Mouse (Mus musculus) embryonic facial prominence, embryonic 13.5 days (tissue): ENCODE measurements around the gene Haghl. TPM values are rescaled to one million over a fixed set of nuclear protein-coding genes. Genes with fewer than 3 reads are reported as not detected.

Experiments
- ATAC-seq: fragments of 200-750 bp; cut with Nextera tagmentation; 2 replicates; pipeline ENCODE4 v1.8.0; 2017; ENCODE audit warnings: low read depth; ENCODE audit not compliant: insufficient number of reproducible peaks, insufficient read depth, low FRiP score, low TSS enrichment
- H3K27ac ChIP-seq: fragments of 300-500 bp; sonication (generic); 2 replicates; pipeline ENCODE4 v1.5.1; 2015; ENCODE audit warnings: moderate library complexity, mild to moderate bottlenecking, inconsistent platforms
- H3K27me3 ChIP-seq: fragments of 300-500 bp; sonication (generic); 2 replicates; pipeline ENCODE4 v1.6.1; 2015; ENCODE audit warnings: mild to moderate bottlenecking, inconsistent platforms
- H3K36me3 ChIP-seq: fragments of 300-500 bp; sonication (generic); 2 replicates; pipeline ENCODE4 v1.6.1; 2015; ENCODE audit warnings: mild to moderate bottlenecking, inconsistent platforms
- H3K4me1 ChIP-seq: fragments of 300-500 bp; sonication (generic); 2 replicates; pipeline ENCODE4 v1.6.1; 2015; ENCODE audit warnings: inconsistent platforms
- H3K4me2 ChIP-seq: fragments of 300-500 bp; sonication (generic); 2 replicates; pipeline ENCODE4 v1.6.1; 2015; ENCODE audit warnings: moderate library complexity, mild to moderate bottlenecking, inconsistent platforms
- H3K4me3 ChIP-seq: fragments of 300-500 bp; sonication (generic); 2 replicates; pipeline ENCODE4 v1.5.1; 2015; ENCODE audit warnings: mild to moderate bottlenecking, inconsistent platforms
- H3K9ac ChIP-seq: fragments of 300-500 bp; sonication (generic); 2 replicates; pipeline ENCODE4 v1.6.1; 2015; ENCODE audit warnings: mild to moderate bottlenecking, inconsistent platforms
- H3K9me3 ChIP-seq: fragments of 300-500 bp; sonication (generic); 2 replicates; pipeline ENCODE4 v1.6.1; 2016; ENCODE audit warnings: inconsistent platforms
- WGBS: fragments of 180-500 bp; shearing (Covaris S2); methylation state at CpG from one replicate; pipeline ENCODE4 v1.1.7; 2015; ENCODE audit warnings: mixed read lengths; 5-methylcytosine and 5-hydroxymethylcytosine counted together
- polyA plus RNA-seq: library from polyadenylated mRNA; unstranded; fragments of >200 nt; fragmentation: Nextera tagmentation; extraction: Ambion mirVana; gene quantifications from 2 replicates; pipeline ENCODE4 v1.2.1, GENCODE M21; 2015

Haghl gene
- polyA plus RNA-seq, 1 experiment from 2014 or later = 89.5 TPM

GRCm38 (mm10) chr17:25828712-25829557, 43.5 kb upstream of the Haghl start, which contains the start of gene Jmjd8:
Gene Jmjd8, plus strand, starts transcription at chr17:25828867.
- H3K27me3 ChIP-seq = no peaks in the 10 kb centered on the region
- ATAC-seq = no peak
- no peaks in the 10 kb centered on the region for H3K9me3 ChIP-seq
- H3K4me1 ChIP-seq = peaks cover 67% of the 10 kb centered on the region
- WGBS = under 1% methylated on average over 32 of the region's 32 CpGs
- H3K4me2 ChIP-seq = peak within 1 kb of the TSS; percentile 81
- H3K36me3 ChIP-seq = peaks cover 55% of the 10 kb centered on the region
- H3K4me3 ChIP-seq = peak within 1 kb of the TSS; percentile 60
- H3K27ac ChIP-seq = peak within 1 kb of the TSS; percentile 92
- peak within 1 kb of the TSS; percentile 81 for H3K9ac ChIP-seq

GRCm38 (mm10) chr17:25828223-25828594, 42.7 kb upstream of the Haghl start:
- Histone ChIP-seq H3K9me3 (no peaks in the 10 kb centered on the region), H3K4me1 (peaks cover 64% of the 10 kb centered on the region), H3K27ac (peak overlapping the region; percentile 92; the same call in 1 of the 2 replicates), H3K9ac (peak overlapping the region; percentile 81), H3K4me3 (peak overlapping the region; percentile 60), H3K4me2 (peak overlapping the region; percentile 81), H3K36me3 (peaks cover 55% of the 10 kb centered on the region), H3K27me3 (no peaks in the 10 kb centered on the region)
- no peak for ATAC-seq
- 81% methylated on average over 8 of the region's 8 CpGs for WGBS

- no peak for ATAC-seq
- 87% methylated on average over 22 of the region's 22 CpGs for WGBS
- peak overlapping the region; percentile 81; the same call in 1 of the 2 replicates for H3K9ac ChIP-seq
- no peak overlapping the region for H3K27ac ChIP-seq
- H3K27me3 ChIP-seq = no peaks in the 10 kb centered on the region
- peaks cover 66% of the 10 kb centered on the region for H3K4me1 ChIP-seq
- no peaks in the 10 kb centered on the region for H3K9me3 ChIP-seq
- H3K4me3 ChIP-seq = peak overlapping the region; percentile 60; the same call in 1 of the 2 replicates
- peaks cover 55% of the 10 kb centered on the region for H3K36me3 ChIP-seq
- H3K4me2 ChIP-seq = 0 out of 2 replicates have a peak overlapping the region, but pooled peaks have one; percentile 81
These were observed 42.2 kb upstream of the Haghl start for GRCm38 (mm10) chr17:25827546-25828222.

DNA sequence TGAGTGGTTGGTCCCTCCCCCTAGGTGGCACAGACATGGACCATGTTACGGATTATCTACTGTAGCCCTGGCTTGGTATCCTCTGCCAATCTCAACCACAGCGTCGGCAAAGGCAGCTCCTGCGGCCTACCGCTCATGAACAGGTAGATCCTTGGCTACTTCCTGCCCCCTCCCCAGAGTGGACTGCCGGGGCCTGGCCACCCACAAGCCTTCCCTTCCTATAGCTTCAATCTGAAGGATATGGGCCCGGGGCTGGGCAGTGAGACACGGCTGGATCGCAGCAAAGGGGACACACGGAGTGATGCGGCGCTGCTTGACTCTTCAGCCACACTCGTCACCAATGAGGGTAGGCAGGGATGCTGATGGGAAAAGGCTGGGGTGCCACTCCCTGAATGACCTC, 41.5 kb upstream of the Haghl start:
- Histone ChIP-seq H3K27me3 (peaks cover 4% of the 10 kb centered on the region), H3K27ac (no peak overlapping the region), H3K4me3 (no peak overlapping the region), H3K4me2 (no peak overlapping the region), H3K4me1 (peaks cover 65% of the 10 kb centered on the region), H3K9me3 (no peaks in the 10 kb centered on the region), H3K9ac (no peak overlapping the region), H3K36me3 (peaks cover 55% of the 10 kb centered on the region)
- ATAC-seq = no peak
- 88% methylated on average over 13 of the region's 13 CpGs for WGBS

GRCm38 (mm10) chr17:25825984-25826570, 40.6 kb upstream of the Haghl start:
- H3K4me2 ChIP-seq = no peak overlapping the region
- no peak overlapping the region for H3K4me3 ChIP-seq
- WGBS = 95% methylated on average over 27 of the region's 27 CpGs
- H3K36me3 ChIP-seq = peaks cover 47% of the 10 kb centered on the region
- H3K9ac ChIP-seq = no peak overlapping the region
- no peak for ATAC-seq
- H3K27me3 ChIP-seq = peaks cover 12% of the 10 kb centered on the region
- H3K27ac ChIP-seq = no peak overlapping the region; the same call in 1 of the 2 replicates
- H3K9me3 ChIP-seq = no peaks in the 10 kb centered on the region
- peaks cover 55% of the 10 kb centered on the region for H3K4me1 ChIP-seq

GRCm38 (mm10) chr17:25825311-25825710, 39.8 kb upstream of the Haghl start:
- no peak overlapping the region for H3K27ac ChIP-seq
- no peak for ATAC-seq
- peaks cover 48% of the 10 kb centered on the region for H3K4me1 ChIP-seq
- 81% methylated on average over 6 of the region's 6 CpGs for WGBS
- no peak overlapping the region for H3K4me3 ChIP-seq
- H3K27me3 ChIP-seq = peaks cover 18% of the 10 kb centered on the region
- H3K36me3 ChIP-seq = peaks cover 39% of the 10 kb centered on the region
- H3K9me3 ChIP-seq = no peaks in the 10 kb centered on the region
- H3K4me2 ChIP-seq = peak overlapping the region; percentile 93; the same call in 1 of the 2 replicates
- H3K9ac ChIP-seq = peak overlapping the region; percentile 11; the same call in 1 of the 2 replicates

DNA sequence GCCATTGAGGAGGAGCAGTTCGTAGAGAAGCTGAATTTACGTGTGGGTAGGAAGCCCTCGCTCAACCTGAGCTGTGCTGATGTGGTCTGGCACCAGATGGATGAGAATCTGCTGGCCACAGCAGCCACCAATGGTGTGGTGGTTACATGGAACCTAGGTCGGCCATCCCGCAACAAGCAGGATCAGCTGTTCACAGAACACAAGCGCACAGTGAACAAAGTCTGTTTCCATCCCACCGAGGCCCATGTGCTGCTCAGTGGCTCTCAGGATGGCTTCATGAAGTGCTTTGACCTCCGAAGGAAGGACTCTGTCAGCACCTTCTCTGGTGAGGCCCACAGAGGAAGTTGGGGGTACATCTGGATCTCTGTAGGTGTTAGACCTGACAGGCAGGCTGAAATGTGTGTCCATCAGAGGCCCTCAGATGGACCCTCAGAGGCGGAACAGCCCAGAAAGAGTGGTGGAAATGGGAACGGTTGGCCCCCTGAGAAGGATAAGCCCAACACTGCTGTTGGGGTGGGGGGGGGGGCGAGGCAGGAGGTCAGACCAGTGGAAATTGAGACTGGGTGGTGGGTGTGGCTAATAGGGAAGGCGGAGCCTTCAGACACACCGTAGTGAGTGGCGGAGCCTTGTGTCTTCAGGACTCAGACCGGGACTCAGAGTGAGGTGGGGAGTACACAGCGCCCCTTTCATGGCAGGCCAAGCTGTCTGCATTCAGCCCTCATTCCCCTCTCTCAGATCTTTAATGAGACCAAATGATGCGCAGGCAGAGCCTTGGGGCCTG, 39.1 kb upstream of the Haghl start:
- Histone ChIP-seq H3K4me3 (peak overlapping the region; percentile 65), H3K9ac (peak overlapping the region; percentile 85), H3K36me3 (peaks cover 32% of the 10 kb centered on the region), H3K4me2 (peak overlapping the region; percentile 93), H3K27ac (no peak overlapping the region), H3K4me1 (peaks cover 42% of the 10 kb centered on the region), H3K9me3 (no peaks in the 10 kb centered on the region), H3K27me3 (peaks cover 26% of the 10 kb centered on the region)
- WGBS = 69% methylated on average over 16 of the region's 17 CpGs
- ATAC-seq = no peak

DNA sequence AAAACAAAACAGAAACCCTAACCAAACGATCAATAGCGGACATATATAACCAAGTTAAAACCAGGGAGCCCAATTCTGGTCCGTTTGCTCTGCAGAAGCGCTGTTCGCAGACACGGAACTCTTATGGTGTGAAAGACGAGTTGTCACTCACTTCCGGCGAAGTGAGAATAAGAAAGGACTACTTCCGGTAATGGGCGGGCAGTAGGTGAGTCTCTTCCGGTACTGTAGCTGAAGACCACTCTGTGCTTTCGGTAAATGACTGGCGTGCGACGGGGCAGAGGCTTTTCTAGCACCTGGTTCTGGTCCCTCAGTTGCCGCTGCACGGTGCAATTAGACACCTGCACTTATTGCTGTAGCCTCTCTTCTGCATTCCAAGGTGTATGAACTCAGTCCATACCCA, 38.0 kb upstream of the Haghl start, which contains the start of gene Wdr24:
Wdr24 (plus strand) TSS at position 176 of the 400 bp plus-strand sequence.
- peak within 1 kb of the TSS; percentile 85 for H3K9ac ChIP-seq
- H3K27ac ChIP-seq = peak within 1 kb of the TSS; percentile 62
- peak within 1 kb of the TSS; percentile 65 for H3K4me3 ChIP-seq
- H3K36me3 ChIP-seq = peaks cover 31% of the 10 kb centered on the region
- H3K27me3 ChIP-seq = peaks cover 37% of the 10 kb centered on the region
- H3K4me2 ChIP-seq = peak within 1 kb of the TSS; percentile 93
- under 1% methylated on average over 18 of the region's 18 CpGs for WGBS
- peak; percentile 34; the same call in 1 of the 2 replicates for ATAC-seq
- no peaks in the 10 kb centered on the region for H3K9me3 ChIP-seq
- H3K4me1 ChIP-seq = peaks cover 42% of the 10 kb centered on the region

GRCm38 (mm10) chr17:25818851-25819780, 33.6 kb upstream of the Haghl start:
- H3K9ac ChIP-seq = peak overlapping the region; percentile 12; the same call in 1 of the 2 replicates
- H3K9me3 ChIP-seq = no peaks in the 10 kb centered on the region
- H3K36me3 ChIP-seq = no peaks in the 10 kb centered on the region
- H3K27ac ChIP-seq = no peak overlapping the region
- H3K4me1 ChIP-seq = peaks cover 12% of the 10 kb centered on the region
- WGBS = 6% methylated on average over 46 of the region's 46 CpGs
- H3K4me2 ChIP-seq = peak overlapping the region; percentile 49
- peak overlapping the region; percentile 16 for H3K4me3 ChIP-seq
- ATAC-seq = no peak
- peaks cover 67% of the 10 kb centered on the region for H3K27me3 ChIP-seq

DNA sequence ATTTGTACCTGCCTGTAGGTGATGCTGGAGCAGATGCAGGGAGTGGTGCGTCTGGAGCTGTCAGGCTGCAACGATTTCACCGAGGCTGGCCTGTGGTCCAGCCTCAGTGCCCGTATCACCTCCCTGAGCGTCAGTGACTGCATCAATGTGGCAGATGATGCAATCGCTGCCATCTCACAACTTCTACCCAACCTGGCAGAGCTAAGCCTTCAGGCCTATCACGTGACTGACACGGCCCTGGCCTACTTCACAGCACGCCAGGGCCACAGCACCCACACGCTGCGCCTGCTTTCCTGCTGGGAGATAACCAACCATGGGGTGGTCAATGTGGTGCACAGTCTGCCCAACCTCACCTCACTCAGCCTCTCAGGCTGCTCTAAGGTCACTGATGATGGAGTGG, 32.2 kb upstream of the Haghl start:
- Histone ChIP-seq H3K9me3 (no peaks in the 10 kb centered on the region), H3K27me3 (peaks cover 75% of the 10 kb centered on the region), H3K4me3 (no peak overlapping the region), H3K36me3 (no peaks in the 10 kb centered on the region), H3K27ac (no peak overlapping the region), H3K9ac (no peak overlapping the region), H3K4me2 (no peak overlapping the region), H3K4me1 (peaks cover 12% of the 10 kb centered on the region; the same call in 1 of the 2 replicates)
- WGBS = 80% methylated on average over 11 of the region's 11 CpGs
- ATAC-seq = no peak
